Mouse (Mus musculus): ENCODE results near the gene Jam2.

The Jam2 gene

GRCm38 (mm10) chr16:84864656-84865055, 90.7 kb downstream of the Jam2 start:
- DNase-seq: no peak

- no peak for DNase-seq
Observed at GRCm38 (mm10) chr16:84873805-84874204, 99.9 kb downstream of the Jam2 start.

- DNase-seq: no peak
Observed at GRCm38 (mm10) chr16:84875012-84875717, 101.2 kb downstream of the Jam2 start.
